Mouse (Mus musculus): Measurements from ENCODE around the gene Psma3. TPM values are rescaled to one million over a fixed set of nuclear protein-coding genes. Genes with fewer than 3 reads are reported as not detected.

Gene Psma3
- polyA plus RNA-seq (2012; ENCODE audit: low replicate concordance) = 1.0 and 14.2 TPM in 2 replicates

DNA sequence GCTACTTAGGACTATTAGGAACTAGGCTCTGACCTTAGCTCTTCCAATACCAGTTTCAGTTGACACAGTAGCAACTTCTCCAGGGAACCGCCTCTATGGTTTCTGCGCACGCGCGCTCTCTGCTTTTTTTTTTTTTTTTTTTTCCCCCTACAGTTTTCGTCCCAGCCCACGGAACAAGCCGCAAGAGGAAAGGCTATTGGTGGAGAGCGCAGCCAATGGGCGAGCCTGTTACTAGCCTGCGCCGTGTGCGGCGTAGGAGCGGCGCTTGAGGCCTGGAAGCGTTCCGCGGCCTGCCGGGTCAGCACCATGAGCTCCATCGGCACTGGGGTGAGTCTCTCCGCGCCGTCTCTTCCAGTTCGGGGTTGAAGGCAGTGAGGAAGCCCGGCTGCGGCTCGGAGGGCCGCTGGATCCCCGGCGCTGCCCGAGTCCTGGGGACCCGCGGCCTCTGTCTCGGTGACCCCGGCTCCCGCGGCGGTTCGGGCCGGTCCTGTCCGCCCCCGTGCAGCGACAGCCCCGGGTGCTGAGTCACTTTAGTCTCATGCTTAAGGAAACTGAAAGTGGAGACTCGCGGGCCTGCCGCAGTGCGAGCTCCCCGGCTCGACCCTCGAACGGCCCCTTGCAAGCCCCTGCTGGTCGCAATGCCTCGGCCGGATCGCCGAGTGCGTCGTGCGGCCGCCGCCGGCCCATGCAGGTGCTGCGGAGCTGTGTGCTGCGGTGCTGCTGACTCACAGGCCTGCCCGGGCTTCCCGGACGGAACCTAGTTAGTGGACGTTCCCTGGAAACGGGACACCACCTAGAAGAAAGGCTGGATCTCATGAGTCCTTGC is at the start of gene Psma3:
Psma3 (plus strand) TSS at position 181 of the 826 bp plus-strand sequence.

DNA sequence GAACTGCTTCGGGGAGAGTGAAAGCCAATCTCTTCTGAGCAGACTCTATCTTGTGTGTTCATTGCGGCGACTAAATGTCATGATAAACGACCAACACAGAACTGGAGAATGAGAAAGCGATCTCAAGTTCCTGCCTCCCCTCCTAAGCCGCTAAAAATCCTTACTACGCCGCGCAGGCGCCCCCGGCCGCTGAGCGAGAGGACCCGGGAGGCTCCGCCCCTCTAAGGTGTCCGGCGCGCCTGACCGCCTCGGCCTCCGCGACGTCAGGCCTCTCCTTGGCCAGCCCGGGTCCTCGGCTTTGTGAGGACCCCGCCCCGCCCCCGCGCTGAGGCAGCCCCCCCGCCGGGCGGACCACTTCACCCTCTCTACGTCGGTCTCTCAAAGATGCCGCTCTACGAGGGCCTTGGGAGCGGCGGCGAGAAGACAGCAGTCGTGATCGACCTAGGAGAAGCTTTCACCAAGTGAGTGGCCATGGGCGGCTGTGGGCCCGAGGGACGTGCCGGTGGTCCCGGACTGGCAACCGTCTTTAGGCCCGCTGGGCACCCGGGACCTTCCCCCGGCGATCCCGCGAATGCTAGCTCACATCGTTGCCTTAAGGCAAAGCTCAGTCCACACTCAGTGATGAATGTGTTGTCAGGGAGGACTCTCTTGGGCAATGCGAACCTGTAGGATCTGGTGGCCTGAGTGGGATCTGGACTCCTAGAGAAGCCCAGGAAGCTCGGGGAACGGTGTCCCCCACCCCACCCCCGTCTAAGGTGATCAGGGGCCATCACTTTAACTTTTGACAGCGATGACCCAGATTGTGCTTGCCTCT is 36.6 kb upstream of the Psma3 start, which contains the start of gene Actr10:
Actr10 (plus strand) TSS at position 287 of the 814 bp plus-strand sequence.

GRCm38 (mm10) chr12:71015363-71016210 is 41.2 kb downstream of the Psma3 start, which contains the start of gene Arid4a:
Gene Arid4a (plus strand): TSS chr12:71015990.

Other genes starting within 250 kb of the Psma3 start
- gene Frmd6, start 149.1 kb upstream of the Psma3 start, polyA plus RNA-seq (2012; ENCODE audit: low replicate concordance) = 6.0 and 7.4 TPM in 2 replicates
- gene Actr10, start 36.8 kb upstream of the Psma3 start, polyA plus RNA-seq (2012; ENCODE audit: low replicate concordance) = 0.77 and 5.3 TPM in 2 replicates
- gene Arid4a, start 41.4 kb downstream of the Psma3 start, polyA plus RNA-seq (2012; ENCODE audit: low replicate concordance) = 5.6 and 6.0 TPM in 2 replicates
- gene Tomm20l, start 136.8 kb downstream of the Psma3 start, polyA plus RNA-seq (2012; ENCODE audit: low replicate concordance) = not detected in 2 replicates
- gene Timm9, start 162.1 kb downstream of the Psma3 start, polyA plus RNA-seq (2012; ENCODE audit: low replicate concordance) = 6.9 and 13.9 TPM in 2 replicates
- gene 2700049A03Rik, start 162.2 kb downstream of the Psma3 start, polyA plus RNA-seq (2012; ENCODE audit: low replicate concordance) = 0.03 and 0.73 TPM in 2 replicates

Data from leukemia stem cell, adult 10-12 weeks (primary cell).